Mouse (Mus musculus) neural tube, embryonic 12.5 days (tissue): ENCODE measurements around the gene Kif14. TPM values are rescaled to one million over a fixed set of nuclear protein-coding genes. Genes with fewer than 3 reads are reported as not detected.
A peak's percentile ranks its signal among the peaks of the same experiment; 100 is the strongest.

Experiments
- ATAC-seq: fragments of 200-750 bp; cut with Nextera tagmentation; 2 replicates; pipeline ENCODE4 v1.8.0; 2017; ENCODE audit warnings: low read depth, mild to moderate bottlenecking, moderate TSS enrichment, moderate library complexity; ENCODE audit not compliant: low FRiP score
- H3K27ac ChIP-seq: fragments of 300-500 bp; sonication (generic); 2 replicates; pipeline ENCODE4 v1.5.1; 2016
- H3K27me3 ChIP-seq: fragments of 300-500 bp; sonication (generic); replicated peaks from 2 replicates; pipeline ENCODE4 v1.6.1; 2016; ENCODE audit warnings: mild to moderate bottlenecking
- H3K36me3 ChIP-seq: fragments of 300-500 bp; sonication (generic); 2 replicates; pipeline ENCODE4 v1.6.1; 2016; ENCODE audit warnings: mild to moderate bottlenecking
- H3K4me1 ChIP-seq: fragments of 300-500 bp; sonication (generic); 2 replicates; pipeline ENCODE4 v1.6.1; 2016
- H3K4me2 ChIP-seq: fragments of 300-500 bp; sonication (generic); replicated peaks from 2 replicates; pipeline ENCODE4 v1.6.1; 2016; ENCODE audit warnings: mild to moderate bottlenecking
- H3K4me3 ChIP-seq: fragments of 300-500 bp; sonication (generic); 2 replicates; pipeline ENCODE4 v1.5.1; 2016
- H3K9ac ChIP-seq: fragments of 300-500 bp; sonication (generic); 2 replicates; pipeline ENCODE4 v1.6.1; 2016; ENCODE audit warnings: mild to moderate bottlenecking
- H3K9me3 ChIP-seq: fragments of 300-500 bp; sonication (generic); 2 replicates; pipeline ENCODE4 v1.6.1; 2016; ENCODE audit warnings: mild to moderate bottlenecking
- whole genome bisulfite sequencing: fragments of 180-500 bp; shearing (Covaris S2); methylation state at CpG from one replicate; pipeline ENCODE4 v1.1.7; 2016; 5-methylcytosine and 5-hydroxymethylcytosine counted together
- polyA plus RNA-seq: library from polyadenylated mRNA; unstranded; fragments of >200 nt; fragmentation: Nextera tagmentation; extraction: Ambion mirVana; gene quantifications from 2 replicates; pipeline ENCODE4 v1.2.1, GENCODE M21; 2016

The Kif14 gene
- polyA plus RNA-seq, 1 experiment from 2014 or later = 3.9 TPM

GRCm38 (mm10) chr1:136561823-136562222 lies 95.7 kb downstream of the Kif14 start:
- Histone ChIP-seq H3K4me1 (peaks cover 6% of the 10 kb centered on the region; the same call in 1 of the 2 replicates), H3K9me3 (no peaks in the 10 kb centered on the region), H3K27me3 (no peaks in the 10 kb centered on the region), H3K9ac (no peak overlapping the region), H3K4me2 (no peak overlapping the region), H3K4me3 (no peak overlapping the region), H3K27ac (no peak overlapping the region), H3K36me3 (no peaks in the 10 kb centered on the region)
- no peak for ATAC-seq
- 70% methylated on average over 10 of the region's 10 CpGs for WGBS

DNA sequence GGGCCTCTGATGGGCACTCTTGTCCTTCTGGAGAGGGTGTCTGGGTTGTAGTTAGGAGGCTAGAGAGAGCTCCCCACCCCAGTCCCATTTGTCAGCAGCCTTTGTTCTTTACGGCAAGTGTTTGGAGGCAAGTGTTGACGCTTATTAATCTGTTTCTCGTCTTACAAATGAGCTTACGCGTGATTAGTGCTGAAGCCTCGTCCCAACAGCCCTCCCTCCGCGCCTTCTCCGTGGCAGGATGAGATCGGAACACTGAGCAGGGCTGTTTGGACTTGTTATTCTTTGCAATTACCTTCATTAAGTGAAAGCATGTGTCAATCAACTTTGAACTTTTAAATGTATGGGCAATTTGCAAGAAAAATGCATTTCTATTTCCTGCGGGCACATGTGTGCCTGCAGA lies 97.0 kb downstream of the Kif14 start:
- Histone ChIP-seq H3K9me3 (no peaks in the 10 kb centered on the region), H3K36me3 (no peaks in the 10 kb centered on the region), H3K9ac (no peak overlapping the region), H3K4me2 (no peak overlapping the region), H3K27ac (no peak overlapping the region), H3K4me1 (peaks cover 6% of the 10 kb centered on the region; the same call in 1 of the 2 replicates), H3K27me3 (no peaks in the 10 kb centered on the region), H3K4me3 (no peak overlapping the region)
- no peak for ATAC-seq
- WGBS = 49% methylated on average over 11 of the region's 11 CpGs

- Histone ChIP-seq H3K36me3 (no peaks in the 10 kb centered on the region), H3K9me3 (no peaks in the 10 kb centered on the region), H3K4me2 (no peak overlapping the region), H3K9ac (no peak overlapping the region), H3K4me1 (peaks cover 12% of the 10 kb centered on the region; the same call in 1 of the 2 replicates), H3K4me3 (no peak overlapping the region), H3K27ac (no peak overlapping the region), H3K27me3 (no peaks in the 10 kb centered on the region)
- WGBS = 77% methylated on average over 4 of the region's 4 CpGs
- no peak for ATAC-seq
Observed at GRCm38 (mm10) chr1:136564963-136565362, 98.8 kb downstream of the Kif14 start.

GRCm38 (mm10) chr1:136566386-136566785 lies 100.2 kb downstream of the Kif14 start:
- Histone ChIP-seq H3K36me3 (no peaks in the 10 kb centered on the region), H3K4me1 (peaks cover 17% of the 10 kb centered on the region; the same call in 1 of the 2 replicates), H3K27ac (no peak overlapping the region), H3K4me3 (no peak overlapping the region), H3K9ac (no peak overlapping the region), H3K27me3 (no peaks in the 10 kb centered on the region), H3K4me2 (no peak overlapping the region), H3K9me3 (no peaks in the 10 kb centered on the region)
- 87% methylated on average over 5 of the region's 5 CpGs for WGBS
- ATAC-seq = no peak

DNA sequence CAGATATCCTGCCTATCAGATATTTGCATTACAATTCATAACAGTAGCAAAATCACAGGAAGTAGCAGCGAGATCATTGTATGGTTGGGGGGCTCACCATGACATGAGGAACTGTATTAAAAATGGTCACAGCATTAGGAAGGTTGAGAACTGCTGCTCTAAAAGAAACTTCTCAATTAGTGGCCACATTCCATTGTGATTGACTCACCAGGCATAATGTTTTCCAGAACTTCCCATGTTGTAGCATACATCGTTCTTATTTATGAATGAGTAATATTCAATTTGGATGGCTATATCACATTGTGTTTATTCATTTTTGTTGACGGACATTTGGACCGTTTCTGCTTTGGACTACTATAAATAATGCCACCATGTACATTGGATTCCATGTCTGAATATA lies 101.5 kb downstream of the Kif14 start:
- no peak for ATAC-seq
- Histone ChIP-seq H3K27me3 (no peaks in the 10 kb centered on the region), H3K27ac (no peak overlapping the region), H3K4me3 (no peak overlapping the region), H3K36me3 (no peaks in the 10 kb centered on the region), H3K4me1 (peaks cover 16% of the 10 kb centered on the region; the same call in 1 of the 2 replicates), H3K9ac (no peak overlapping the region), H3K4me2 (no peak overlapping the region), H3K9me3 (no peaks in the 10 kb centered on the region)
- 94% methylated on average over 4 of the region's 4 CpGs for WGBS

DNA sequence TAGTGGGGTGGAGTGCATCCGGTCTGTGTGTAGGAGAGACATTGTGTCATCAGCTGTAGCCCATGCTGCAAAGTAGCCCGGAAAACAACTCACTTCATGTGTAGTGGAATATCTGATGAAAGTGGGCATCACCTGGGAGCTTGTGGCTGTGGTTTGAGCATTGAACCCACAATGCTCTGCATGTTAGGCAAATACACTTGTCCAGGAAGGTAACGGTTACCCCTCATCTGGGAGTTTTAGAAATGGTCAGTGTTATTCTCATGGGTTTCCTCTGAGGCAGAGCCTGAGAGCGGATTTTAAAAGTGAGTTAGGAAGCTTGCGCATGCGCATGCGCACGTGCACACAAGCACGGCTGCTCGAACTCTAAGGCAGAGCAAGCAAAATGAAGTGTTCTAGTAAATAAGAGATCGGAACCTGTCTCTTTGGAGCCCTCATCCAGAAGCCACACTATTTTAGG lies 102.6 kb downstream of the Kif14 start:
- ATAC-seq = no peak
- no peak overlapping the region for H3K27ac ChIP-seq
- WGBS = 94% methylated on average over 11 of the region's 11 CpGs

DNA sequence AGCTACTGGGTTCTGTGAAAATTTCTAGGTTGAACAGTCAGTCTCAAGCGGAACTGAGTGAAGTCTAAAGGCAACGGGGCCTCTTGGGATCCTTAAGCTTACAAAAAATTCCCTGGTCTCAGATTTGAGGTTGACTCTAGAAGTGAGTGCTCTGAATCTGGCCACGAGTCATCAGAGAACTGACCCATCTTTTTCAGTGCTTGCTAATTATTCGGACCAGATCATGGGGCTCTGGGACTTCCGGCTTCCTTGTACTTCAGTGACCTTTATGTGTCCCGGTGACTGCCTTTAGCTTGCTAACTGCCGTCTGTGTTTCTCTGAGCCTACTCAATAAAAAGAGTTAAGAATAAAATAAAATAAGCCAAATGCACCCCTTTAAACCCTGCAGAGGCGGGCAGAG lies 103.1 kb downstream of the Kif14 start:
- Histone ChIP-seq H3K27me3 (no peaks in the 10 kb centered on the region), H3K4me3 (no peak overlapping the region), H3K9me3 (no peaks in the 10 kb centered on the region), H3K9ac (no peak overlapping the region), H3K36me3 (no peaks in the 10 kb centered on the region), H3K27ac (no peak overlapping the region), H3K4me2 (no peak overlapping the region), H3K4me1 (peaks cover 11% of the 10 kb centered on the region; the same call in 1 of the 2 replicates)
- no peak for ATAC-seq
- 67% methylated on average over 8 of the region's 8 CpGs for WGBS

More for the DNA sequence above, 102.6 kb downstream of the Kif14 start:
- no peak overlapping the region for H3K4me2 ChIP-seq
- H3K9ac ChIP-seq = no peak overlapping the region
- H3K4me3 ChIP-seq = no peak overlapping the region
- H3K4me1 ChIP-seq = peaks cover 11% of the 10 kb centered on the region; the same call in 1 of the 2 replicates
- H3K36me3 ChIP-seq = no peaks in the 10 kb centered on the region
- no peaks in the 10 kb centered on the region for H3K27me3 ChIP-seq
- H3K9me3 ChIP-seq = no peaks in the 10 kb centered on the region

GRCm38 (mm10) chr1:136569626-136570297 lies 103.6 kb downstream of the Kif14 start:
- Histone ChIP-seq H3K4me3 (peak overlapping the region; percentile 3; the same call in 1 of the 2 replicates), H3K4me1 (peaks cover 11% of the 10 kb centered on the region; the same call in 1 of the 2 replicates), H3K9ac (no peak overlapping the region), H3K9me3 (no peaks in the 10 kb centered on the region), H3K27me3 (no peaks in the 10 kb centered on the region), H3K27ac (no peak overlapping the region), H3K36me3 (no peaks in the 10 kb centered on the region), H3K4me2 (peak overlapping the region; percentile 49)
- no peak for ATAC-seq
- 29% methylated on average over 20 of the region's 20 CpGs for WGBS

GRCm38 (mm10) chr1:136570298-136570653 lies 104.1 kb downstream of the Kif14 start:
- Histone ChIP-seq H3K36me3 (no peaks in the 10 kb centered on the region), H3K9me3 (no peaks in the 10 kb centered on the region), H3K4me3 (peak overlapping the region; percentile 3; the same call in 1 of the 2 replicates), H3K4me1 (peaks cover 11% of the 10 kb centered on the region; the same call in 1 of the 2 replicates), H3K27ac (no peak overlapping the region), H3K9ac (no peak overlapping the region), H3K4me2 (peak overlapping the region; percentile 49), H3K27me3 (no peaks in the 10 kb centered on the region)
- WGBS = 11% methylated on average over 13 of the region's 13 CpGs
- ATAC-seq = no peak

- 85% methylated on average over 9 of the region's 9 CpGs for WGBS
- Histone ChIP-seq H3K9me3 (no peaks in the 10 kb centered on the region), H3K9ac (no peak overlapping the region), H3K27me3 (no peaks in the 10 kb centered on the region), H3K36me3 (no peaks in the 10 kb centered on the region), H3K4me1 (peaks cover 11% of the 10 kb centered on the region; the same call in 1 of the 2 replicates), H3K4me3 (no peak overlapping the region), H3K4me2 (no peak overlapping the region), H3K27ac (no peak overlapping the region)
- no peak for ATAC-seq
Observed at GRCm38 (mm10) chr1:136570976-136571375, 104.8 kb downstream of the Kif14 start.

GRCm38 (mm10) chr1:136571530-136571929 lies 105.4 kb downstream of the Kif14 start:
- Histone ChIP-seq H3K4me2 (no peak overlapping the region), H3K27me3 (no peaks in the 10 kb centered on the region), H3K9me3 (no peaks in the 10 kb centered on the region), H3K27ac (no peak overlapping the region), H3K4me1 (peaks cover 11% of the 10 kb centered on the region; the same call in 1 of the 2 replicates), H3K36me3 (no peaks in the 10 kb centered on the region), H3K9ac (no peak overlapping the region), H3K4me3 (no peak overlapping the region)
- 89% methylated on average over 10 of the region's 10 CpGs for WGBS
- ATAC-seq = no peak

DNA sequence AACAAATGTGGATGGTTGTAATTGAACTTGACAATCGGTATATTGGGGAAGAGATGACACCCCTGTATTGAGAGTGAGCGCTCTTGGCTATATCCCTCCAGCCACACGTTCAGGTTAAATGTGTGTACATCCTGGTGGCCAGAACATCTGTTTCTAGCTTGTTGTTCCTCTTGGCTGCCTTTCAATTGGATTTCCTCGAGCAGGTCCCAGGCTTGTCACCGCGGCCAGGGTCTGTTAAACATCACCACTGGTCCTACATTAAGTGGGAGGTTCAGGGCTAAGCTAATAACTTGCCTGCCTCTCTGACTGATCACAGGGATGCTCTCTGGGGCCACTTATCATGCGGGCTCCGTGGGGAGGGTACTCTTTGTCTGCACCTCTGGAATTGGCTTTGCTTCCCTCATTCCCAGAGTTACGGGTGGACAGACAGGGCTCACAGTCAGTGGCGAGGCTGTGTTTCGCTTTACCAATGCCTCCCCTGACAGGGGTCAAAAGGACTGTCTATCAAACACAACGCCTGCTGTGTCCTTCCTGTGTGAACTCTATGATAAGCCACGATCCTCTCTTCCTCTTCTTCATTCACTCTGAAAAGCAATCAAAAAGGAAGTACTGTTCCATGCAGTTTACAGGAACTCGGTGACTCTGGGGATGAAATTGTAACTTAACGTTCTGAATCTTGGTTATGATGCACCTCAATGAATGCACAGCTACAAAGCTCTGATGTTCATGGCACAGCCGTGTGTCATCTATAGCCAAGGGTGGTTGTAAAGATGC lies 111.9 kb downstream of the Kif14 start:
- Histone ChIP-seq H3K27me3 (no peaks in the 10 kb centered on the region), H3K4me1 (peaks cover 4% of the 10 kb centered on the region; the same call in 1 of the 2 replicates)

More for the DNA sequence above, 111.9 kb downstream of the Kif14 start:
- 40% methylated on average over 16 of the region's 16 CpGs for WGBS
- ATAC-seq = peak; percentile 37; the same call in 1 of the 2 replicates
- Histone ChIP-seq H3K4me3 (no peak overlapping the region), H3K9ac (no peak overlapping the region), H3K27ac (no peak overlapping the region), H3K4me2 (0 out of 2 replicates have a peak overlapping the region, but pooled peaks have one; percentile 17), H3K9me3 (no peaks in the 10 kb centered on the region), H3K36me3 (no peaks in the 10 kb centered on the region)
